Mouse (Mus musculus): ENCODE results near the gene Olfr49.

Gene Olfr49

DNA sequence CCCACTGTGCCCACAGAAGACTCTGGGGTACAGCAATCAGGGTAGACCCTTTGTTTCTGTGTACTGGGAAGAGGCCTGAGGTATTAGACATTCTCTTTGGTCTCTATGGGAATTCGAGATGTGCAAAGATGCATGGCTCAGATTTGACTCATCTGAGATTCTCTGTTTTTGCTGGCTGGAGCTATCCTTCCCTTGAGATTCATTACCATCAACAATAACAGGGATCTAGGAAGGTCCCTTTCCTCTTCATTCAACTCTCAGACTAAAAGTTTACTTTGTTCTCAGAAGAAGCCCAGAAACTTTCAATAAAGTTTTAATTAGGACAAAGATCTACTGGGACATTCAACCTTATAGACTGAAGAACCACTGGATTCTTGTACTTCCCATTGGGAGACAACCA lies at the start of gene Olfr49:
Olfr49 (minus strand) TSS at position 101 of the 400 bp plus-strand sequence.
- no peak for DNase-seq (ENCODE audit: low spot score in 2 of 2)

DNA sequence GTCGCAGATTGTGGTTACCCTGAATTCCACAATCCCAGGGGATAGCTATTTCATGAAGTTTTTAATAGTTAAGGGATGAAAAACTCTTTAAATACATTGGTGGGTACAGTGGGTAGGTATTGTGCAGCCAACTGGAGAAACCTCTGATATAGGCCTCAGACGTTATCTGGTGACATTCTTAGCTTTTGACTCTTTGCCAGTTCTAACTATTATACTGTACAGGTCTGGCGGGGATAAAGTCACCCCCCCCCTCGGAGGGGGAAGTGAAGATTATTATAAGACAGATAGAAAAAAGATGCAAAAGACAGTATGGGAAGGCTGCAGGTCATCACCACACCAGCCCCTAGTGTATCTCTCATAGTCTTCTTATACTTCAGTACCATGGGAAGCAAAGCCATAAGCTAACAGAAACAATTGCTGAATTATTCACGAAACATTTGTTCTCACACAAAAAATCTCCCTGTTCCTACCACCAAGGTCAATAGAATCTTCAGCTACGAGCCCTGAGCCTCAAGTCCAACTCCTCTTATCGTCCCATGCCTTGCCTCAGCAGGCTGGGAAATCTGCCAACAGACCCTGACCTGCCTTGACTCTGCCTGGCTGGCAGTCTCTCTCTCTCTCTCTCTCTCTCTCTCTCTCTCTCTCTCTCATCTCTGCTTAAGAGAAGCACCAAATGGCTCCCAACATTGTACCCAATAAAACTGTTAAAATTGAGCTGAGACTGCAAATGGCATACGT lies 48.9 kb upstream of the Olfr49 start:
- no peak for DNase-seq (ENCODE audit: low spot score in 2 of 2)

DNA sequence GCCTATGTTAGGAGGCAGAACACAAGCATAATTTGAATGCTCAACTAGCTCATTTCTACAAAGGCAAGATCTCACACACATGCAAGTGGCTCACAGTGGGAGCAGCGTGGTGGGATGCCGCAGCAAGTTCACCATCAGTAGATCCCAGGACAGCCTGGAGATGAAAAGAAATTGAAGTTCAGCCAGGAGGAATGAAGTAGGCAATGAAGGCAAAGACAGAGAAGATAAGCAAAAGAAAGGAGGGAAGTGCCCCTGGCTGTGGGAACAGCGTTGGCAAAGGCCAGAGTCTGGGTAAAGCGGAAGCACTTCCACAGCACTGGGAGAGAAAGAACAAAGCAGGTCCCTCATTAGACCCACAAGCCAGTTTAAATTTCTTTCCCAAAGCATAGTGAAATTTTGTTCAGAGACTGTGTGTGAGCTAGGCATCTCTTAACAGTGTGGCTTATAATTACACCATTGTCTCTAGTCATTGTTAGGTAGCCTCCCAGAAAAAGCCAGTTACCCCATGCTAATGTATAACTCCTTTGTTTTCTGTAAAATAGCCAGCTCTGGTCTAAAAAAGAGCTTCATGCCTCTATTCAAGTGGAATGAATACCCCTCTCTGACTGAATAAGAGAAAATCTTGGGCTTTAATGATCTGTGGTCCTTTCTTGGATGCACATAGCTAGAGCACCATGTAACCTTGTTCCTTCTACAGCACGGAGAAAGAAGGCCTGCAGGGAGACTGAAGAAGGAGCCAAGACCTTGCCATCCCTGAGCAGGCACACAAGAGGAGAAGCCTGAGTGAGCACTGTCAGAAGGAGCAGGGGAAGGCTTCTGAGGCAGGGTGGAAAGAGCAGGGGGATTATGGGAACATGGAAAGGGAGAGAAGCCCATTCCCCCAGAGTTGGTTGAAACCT lies 47.7 kb upstream of the Olfr49 start:
- no peak for DNase-seq (ENCODE audit: low spot score in 2 of 2)

DNA sequence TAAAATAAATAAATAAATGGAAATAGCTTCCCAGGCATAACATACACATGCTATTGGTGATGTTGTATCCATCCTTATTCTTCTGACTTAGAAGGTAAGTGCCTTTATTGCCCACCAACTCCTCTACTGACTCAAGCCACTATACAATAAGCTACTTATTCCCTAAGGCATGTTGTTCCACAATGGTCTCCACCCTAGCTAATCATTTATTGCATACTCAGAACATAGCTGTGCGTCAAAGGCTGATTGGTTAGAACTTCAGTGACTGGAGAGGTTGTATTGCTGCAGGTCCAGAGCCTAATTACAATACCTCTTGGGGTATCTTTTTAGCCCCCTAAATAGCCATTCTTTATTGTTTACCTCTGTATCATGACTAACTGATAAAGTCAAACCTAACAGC lies 46.4 kb upstream of the Olfr49 start:
- no peak for DNase-seq (ENCODE audit: low spot score in 2 of 2)

DNA sequence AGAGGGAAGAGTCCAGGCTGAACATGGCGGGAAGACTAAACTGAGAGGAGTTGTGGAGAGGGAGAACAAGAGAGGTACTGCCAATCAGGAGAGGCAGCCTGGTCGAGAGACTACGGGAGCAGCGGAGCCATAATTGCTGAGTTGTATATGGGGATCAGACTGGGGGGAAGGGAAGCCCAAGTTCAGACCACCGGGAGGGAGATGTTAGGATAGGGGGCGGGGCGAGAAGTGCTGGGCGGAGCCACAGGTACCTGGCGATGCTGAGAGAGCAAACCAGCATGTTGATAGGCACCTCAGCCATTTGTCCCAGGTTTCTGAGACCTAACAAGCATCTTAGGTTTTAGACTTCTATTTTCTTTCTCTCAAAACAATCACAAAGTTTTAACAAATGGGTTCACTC lies 44.5 kb upstream of the Olfr49 start:
- DNase-seq (ENCODE audit: low spot score in 2 of 2): no peak

DNA sequence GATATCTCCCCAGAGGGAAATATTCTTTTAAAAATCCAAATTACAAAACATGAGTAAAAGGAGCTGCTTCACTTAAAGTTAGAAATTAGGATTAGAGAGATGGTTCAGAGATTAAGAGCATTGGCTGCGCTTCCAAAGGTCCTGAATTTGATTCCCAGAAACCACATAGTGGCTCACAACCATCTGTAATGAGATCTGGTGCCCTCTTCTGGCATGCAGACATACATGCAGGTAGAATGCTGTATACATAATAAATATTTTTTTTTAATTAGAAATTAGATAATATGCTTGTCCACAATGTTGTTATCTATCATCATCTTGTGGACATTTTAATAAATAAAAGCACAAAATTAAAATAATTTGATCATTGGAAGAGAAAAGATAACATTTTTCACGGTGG lies 43.8 kb upstream of the Olfr49 start:
- DNase-seq (ENCODE audit: low spot score in 2 of 2): no peak

DNA sequence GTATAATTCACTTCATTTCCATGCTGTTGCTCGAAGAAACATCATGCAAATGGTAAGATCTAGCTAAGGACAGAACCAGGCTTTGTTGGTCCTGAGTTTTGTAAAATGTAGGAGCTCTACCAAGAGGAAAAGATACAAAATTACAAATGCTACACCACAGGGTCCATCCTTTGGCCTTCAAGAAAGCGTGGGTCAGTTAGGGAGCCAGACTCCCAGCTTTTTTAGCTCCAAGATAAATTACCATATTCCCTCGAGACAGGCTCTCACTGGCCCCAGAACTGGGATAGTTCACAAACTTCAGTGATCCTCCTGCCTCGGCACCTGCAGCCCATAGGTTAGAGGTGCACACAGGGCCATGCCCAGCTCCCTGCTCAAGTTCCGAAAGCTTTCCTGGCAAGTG lies 39.7 kb upstream of the Olfr49 start:
- DNase-seq (ENCODE audit: low spot score in 2 of 2): no peak

DNA sequence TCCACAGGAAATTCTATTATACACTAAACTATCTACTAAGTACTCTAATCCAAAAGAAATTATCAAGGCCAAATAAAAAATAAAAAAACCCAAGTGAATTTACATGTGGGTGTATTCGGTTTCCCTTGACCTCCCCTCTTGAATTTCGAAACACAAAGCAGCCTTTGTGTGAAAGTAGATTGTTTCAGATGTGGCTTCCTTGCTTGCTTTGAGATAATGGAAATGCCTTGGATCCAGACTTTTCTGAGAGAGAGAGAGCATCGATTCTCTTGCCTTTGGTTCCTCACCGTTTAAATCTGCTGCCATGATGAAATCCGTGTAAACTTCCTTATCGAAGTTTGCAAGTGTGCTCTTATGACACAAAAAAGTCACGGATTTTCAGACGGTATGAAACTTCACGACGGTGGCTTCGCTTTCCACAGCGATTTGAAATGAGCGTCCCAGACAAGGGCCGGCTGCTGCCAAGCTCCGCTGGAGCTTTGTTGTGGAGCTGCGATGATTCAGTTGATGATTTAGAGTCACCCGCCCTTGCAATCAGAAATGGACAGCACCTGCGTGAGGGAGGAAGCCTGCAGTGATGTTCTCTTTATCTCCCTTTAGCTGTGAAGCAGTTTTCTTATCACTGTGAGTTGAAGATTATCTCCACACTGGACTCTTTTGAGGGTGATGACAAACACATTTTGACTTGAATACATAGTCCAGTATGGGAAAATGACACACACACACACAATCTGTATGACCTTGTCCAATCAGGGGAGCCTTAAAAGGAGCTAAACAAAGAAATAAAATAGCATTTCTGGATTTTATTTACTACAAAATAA lies 37.0 kb upstream of the Olfr49 start:
- DNase-seq (ENCODE audit: low spot score in 2 of 2): no peak

DNA sequence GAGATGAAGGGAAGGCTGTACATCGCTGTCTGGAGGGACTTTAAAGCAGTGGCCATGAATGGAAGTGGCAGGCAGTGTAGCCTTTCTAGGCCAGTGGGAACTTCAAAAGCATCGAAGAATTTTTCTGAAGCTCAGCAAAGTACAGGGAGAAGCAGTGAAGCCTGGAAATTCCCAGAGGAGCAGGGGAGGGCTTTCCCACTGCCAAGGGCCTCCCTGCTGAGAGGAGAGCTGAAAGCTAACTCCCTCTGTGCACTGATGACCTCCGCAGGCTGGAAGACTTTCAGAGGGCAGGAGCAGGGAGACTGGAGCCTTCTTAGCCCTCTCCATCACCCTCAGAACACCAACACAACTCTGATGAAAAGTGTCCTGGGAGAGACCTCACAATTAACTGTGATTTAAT lies 27.0 kb upstream of the Olfr49 start:
- no peak for DNase-seq (ENCODE audit: low spot score in 2 of 2)

DNA sequence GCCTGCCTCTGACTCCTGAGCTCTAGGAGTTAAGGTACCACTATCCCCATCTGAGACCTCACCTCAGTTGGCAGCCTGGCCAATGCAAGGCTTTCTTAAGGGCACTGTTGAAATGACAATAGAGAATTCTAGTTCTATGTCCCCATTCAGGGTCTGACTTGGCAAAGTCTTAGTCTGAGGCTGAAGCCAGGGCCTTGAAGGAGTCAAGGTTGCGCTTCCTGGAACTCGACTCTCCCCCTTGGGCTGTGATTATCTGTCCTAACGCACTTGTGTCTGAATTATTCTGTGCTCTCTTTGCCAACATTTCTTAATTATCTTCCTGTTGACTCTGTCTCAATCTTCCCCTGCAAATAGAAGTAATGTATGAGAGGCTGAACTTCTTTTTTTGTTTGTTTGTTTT lies 15.9 kb upstream of the Olfr49 start:
- no peak for DNase-seq (ENCODE audit: low spot score in 2 of 2)

DNA sequence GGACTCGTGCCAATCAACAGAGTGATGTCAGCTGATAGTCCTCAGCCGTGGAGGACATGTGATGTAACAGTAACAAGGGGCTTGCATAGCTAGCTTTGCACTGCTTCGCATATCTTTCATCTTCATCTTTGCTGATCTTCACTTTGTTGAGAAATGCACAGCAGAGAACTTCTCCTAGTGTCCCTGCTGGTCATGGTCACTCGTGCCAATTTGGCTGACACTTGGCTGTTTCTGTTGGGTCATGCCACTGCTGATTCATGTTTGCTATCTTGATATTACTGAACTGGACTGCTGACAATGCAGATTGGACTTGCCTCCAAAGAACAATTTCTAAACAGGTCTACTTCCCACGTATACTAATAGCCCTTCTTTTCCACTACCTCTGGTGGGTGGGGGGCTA lies 15.4 kb upstream of the Olfr49 start:
- DNase-seq (ENCODE audit: low spot score in 2 of 2): no peak

DNA sequence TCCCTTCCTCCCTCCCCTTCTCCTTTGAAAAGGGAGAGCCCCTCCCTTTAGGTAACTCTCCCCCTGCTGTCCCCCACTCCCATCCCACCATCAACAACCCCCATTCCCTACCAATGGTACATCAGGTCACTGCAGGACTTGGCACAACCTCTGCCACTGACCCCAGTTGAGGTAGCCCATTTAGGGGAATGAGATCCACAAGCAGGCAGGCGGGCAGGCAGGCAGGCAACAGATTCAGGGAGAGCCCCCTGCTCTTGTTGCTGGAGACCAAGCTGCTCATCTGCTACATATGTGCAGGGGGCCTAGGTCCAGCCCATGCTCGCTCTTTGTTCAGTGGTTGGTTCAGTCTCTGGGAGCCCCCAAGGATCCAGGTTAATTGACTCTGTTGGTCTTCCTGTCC lies 8.3 kb downstream of the Olfr49 start:
- no peak for DNase-seq (ENCODE audit: low spot score in 2 of 2)

DNA sequence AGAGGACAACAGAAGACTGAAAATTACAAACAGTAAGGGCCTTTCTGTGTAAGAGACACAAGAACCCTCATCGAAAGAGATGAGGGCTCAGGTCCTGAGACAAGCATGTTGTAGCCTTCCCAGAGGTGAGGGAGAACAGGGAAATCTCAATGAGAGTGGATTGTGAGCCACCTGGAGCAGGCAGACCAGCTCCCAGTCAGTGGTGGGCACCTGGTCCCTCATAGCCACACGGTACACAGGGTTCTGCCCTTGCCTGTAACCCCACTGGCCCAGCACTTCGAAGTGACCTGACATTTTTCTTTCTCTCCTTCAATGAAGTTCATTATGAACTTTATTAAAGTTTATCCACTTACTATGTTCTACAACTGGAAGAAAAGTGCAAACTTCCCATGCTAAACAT lies 12.0 kb downstream of the Olfr49 start:
- DNase-seq (ENCODE audit: low spot score in 2 of 2): no peak

DNA sequence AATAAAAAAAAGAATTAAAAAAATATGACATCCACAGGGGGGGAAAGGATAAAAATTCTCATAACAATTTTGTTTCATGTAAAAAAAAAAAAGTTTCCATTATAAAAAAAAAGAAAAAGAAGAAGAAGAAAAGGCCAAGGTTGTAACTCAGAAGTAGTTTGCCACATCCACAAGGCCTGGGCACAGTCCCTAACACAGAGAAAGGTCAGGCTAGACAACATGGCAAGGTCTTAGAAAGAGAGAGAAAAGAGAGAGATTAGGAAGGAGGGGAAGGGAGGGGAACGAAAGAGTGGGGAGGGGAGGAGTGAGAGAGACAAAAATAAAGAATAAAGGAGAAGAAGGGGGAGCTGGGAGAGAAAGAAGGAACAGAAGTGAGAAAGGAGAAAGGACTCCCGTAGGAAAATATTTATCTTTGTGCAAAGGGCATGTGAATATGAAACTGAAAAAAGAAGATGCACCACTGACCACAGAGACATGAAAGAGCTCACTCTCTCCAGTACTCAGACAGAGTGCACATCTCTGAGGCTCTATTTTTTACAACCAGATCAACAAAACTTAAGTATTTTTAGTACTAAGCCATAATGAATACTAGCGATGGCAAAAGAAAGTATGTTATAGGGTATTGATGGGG lies 12.6 kb downstream of the Olfr49 start:
- no peak for DNase-seq (ENCODE audit: low spot score in 2 of 2)

DNA sequence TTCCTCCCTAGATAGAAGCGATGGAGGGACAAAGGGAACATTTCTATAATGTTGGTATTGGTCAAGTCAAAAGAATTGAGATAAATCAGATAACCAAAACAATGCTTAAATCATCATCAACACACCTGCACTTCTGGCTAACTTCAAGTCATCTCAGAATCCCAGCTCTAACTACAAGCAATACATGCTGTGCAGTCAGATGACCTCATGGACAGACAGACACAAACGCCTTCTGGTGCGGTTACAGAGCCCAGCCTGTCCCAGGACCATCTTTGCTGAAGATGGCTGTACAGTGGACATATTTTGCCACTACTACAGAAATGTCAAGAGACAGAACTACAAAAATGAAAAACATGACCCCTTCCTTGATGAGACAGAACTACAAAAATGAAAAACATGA lies 14.3 kb downstream of the Olfr49 start:
- DNase-seq (ENCODE audit: low spot score in 2 of 2): no peak

DNA sequence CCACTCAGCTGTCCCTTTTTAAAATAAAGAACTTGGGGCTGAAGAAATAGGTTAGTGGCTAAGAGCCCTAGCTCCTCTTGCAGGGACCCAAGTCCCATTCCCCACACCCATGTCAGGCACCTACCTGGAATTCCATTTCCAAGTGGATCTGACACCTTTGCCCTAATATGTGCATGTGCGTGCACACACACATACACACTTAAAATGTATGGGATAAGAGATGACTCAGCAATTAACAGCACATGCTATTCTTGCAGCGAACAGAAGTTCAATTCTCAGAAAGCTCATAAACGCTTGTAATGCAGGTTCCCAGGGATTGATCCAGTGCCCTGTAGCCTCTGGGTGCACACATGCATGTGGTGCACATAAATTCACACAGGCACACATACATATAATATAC lies 15.2 kb downstream of the Olfr49 start:
- DNase-seq (ENCODE audit: low spot score in 2 of 2): no peak

DNA sequence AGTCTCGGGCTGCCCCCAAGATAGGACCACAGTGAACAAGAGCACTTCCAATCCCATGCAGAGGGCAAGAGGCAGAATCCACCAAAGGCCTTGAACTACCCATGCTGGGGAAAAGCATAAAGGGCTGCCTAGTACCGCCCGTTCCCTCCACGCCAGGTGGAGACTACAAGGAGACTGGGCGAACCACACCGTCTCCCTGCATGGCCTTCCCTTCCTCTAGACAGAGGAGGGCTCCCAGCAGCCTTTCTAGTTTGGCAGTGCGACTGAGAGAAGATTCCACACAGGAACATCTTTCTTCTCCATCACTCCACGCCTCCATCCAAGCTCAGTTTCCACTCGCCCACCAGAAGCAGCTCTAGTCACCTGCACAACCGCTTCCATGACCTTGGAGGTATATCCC lies 16.8 kb downstream of the Olfr49 start:
- no peak for DNase-seq (ENCODE audit: low spot score in 2 of 2)

DNA sequence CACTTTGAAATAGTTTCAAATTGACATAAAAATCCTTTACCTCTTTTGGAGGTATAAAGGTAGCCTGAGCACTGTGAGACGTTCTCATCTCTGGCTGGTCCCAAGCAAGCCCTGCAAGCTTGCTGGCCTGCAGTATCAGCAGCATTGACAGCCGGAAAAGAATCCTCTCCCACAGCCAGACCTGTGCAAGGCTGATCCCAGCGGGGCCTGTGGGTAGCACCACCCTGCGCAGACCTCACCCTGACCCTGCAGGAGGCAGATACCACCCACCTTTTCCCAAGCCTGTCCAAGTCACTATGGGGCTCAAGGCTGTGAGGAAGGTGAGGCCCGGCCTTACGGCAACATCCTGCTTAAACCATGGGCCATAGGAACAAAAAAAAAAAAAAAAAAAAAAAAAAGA lies 18.8 kb downstream of the Olfr49 start:
- DNase-seq (ENCODE audit: low spot score in 2 of 2): no peak

DNA sequence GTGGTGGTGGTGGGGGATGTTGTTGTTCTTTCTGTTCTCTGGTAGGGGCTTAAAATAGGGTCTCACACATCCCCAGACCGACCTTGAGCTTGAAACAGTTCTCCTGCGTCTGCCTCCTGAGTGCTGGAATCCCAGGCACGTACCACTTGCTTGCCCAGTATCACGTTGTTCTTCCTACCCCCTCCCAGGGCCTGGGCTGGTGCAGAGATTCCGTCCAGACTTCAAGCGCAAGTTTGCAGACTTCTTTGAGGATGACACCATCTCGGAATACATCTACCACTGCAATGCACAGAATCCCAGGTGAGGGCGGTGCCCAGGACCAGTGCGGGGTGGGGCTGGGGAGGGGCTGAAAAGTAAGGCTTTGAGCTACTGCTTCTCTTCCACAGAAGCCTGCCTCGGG lies 19.6 kb downstream of the Olfr49 start:
- no peak for DNase-seq (ENCODE audit: low spot score in 2 of 2)

DNA sequence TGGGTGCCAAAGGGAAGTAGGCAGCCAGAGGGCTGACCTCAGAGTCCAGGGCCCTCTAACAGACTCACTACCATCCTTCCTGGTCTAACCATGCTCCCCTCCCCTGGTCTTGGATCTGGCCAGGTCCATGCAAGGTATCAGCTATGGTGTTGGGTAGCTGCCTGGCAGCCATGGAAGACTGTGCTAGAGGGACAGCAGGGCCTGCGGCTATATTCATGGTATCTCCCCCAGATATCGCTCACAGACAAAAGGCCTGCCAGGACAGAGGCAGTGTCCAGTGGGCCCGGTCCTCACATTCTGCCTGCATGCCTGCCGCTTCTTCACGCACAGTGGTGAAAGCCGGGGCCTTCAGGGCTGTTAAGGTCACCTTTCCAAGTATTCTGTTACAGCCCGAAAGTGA lies 20.5 kb downstream of the Olfr49 start:
- DNase-seq (ENCODE audit: low spot score in 2 of 2): no peak

DNA sequence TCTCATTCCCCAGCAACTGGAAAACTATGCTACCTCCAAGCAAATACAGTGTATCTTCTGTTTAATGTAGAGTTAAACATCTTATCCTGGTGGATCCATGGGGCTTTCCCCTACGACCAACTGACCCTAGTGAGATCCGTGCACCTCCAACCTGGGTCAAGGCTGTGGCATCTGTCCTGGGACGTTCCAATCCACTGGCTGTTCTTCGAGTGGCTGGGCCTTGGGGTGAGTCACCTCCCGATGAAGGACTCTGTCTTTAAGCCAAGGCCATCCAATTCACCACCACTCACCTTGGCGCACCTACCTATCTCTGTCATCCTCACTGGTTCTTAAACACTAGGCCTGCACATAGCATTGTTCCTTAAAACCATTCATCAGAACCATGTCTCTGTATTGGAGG lies 21.6 kb downstream of the Olfr49 start:
- DNase-seq (ENCODE audit: low spot score in 2 of 2): no peak

DNA sequence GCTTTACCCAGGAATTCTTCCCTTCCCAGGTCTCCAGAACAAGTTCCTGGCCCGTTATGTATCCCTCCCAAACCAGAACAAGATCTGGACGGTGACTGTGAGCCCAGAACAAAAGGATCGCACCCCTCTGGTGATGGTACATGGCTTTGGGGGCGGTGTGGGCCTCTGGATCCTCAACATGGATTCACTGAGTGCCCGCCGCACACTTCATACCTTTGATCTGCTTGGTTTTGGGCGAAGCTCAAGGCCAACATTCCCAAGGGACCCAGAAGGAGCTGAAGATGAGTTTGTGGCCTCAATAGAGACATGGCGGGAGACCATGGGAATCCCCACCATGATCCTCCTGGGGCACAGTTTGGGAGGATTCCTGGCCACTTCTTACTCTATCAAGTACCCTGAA lies 22.1 kb downstream of the Olfr49 start:
- DNase-seq (ENCODE audit: low spot score in 2 of 2): no peak
